Mouse (Mus musculus) small intestine, adult 2 months (tissue): ENCODE data around the gene Hopx.

Experiments used
- CTCF ChIP-seq: fragments of 200-500 bp; IDR thresholded peaks from 2 replicates; pipeline ENCODE4 v1.5.1; 2012; ENCODE audit warnings: low read depth, mild to moderate bottlenecking, control low read depth, inconsistent platforms, low read length, moderate library complexity, mixed read lengths; ENCODE audit not compliant: insufficient replicate concordance, insufficient read length; ENCODE audit errors: extremely low read depth
- POLR2A ChIP-seq: fragments of 200-500 bp; IDR thresholded peaks from 2 replicates; pipeline ENCODE4 v1.6.1; 2012; ENCODE audit warnings: low read depth, mild to moderate bottlenecking, control low read depth, inconsistent platforms, low read length, moderate library complexity

DNA sequence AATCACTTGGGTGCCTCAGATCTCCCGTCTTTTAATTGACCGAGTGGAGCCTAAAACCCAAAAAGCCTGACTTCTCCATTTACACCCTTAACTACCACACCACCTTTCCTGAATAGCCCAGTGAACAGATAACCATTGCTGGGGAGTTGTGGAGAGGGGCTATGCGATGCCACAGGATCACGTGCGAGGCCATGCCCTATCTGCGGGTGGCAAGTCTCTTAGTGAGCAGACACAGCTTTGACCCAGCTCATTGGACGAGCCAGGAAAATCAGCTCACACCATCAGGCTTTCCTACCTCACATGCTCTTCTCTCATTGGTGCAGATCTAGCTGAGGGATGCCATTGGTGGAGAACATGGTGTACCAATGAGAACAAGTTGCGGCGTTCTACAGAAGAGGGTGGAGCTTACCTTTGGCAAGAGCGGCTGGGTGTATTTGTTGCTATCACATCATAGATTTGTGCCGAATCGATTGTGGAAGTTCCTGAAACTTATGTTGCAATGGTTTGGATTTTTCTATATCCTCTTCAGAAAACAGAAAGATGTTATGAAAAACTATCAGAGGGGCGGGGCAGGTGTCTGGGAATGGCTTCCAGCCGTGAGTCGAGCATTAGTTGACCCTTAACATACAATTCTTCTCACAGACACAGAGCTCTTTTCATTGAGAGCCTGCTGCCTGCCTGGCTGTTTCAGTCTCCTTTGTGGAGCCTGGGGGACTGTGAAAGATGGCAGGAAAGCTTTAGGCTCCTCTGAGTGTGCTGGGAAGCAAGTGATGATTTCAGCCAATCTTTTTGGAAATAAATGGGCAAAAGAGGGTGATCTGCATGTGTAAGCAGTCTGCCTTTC, 12.2 kb downstream of the Hopx start:
- TF ChIP-seq CTCF (no peak), POLR2A (no peak)
